Mouse (Mus musculus): Measurements from ENCODE around the gene Ccdc113.

Gene Ccdc113

GRCm38 (mm10) chr8:95607210-95607609, 73.3 kb downstream of the Ccdc113 start:
- DNase-seq: no peak

All from thymus, postnatal 25 days (tissue).